ENCODE assay signal across 8 mouse cellular contexts in genomic region chr13:67812961-67813709, GRCm38 (mm10). TPM values are rescaled to one million over a fixed set of nuclear protein-coding genes. Genes with fewer than 3 reads are reported as not detected.
DNase-seq lines count a peak whose midpoint lies in the region; ATAC-seq and TF ChIP-seq lines count a peak whose summit lies in the region.

No protein-coding gene starts in this region.

- 77% methylated on average over 8 of the region's 8 CpGs for WGBS in forebrain, embryonic 11.5 days
- 80% methylated on average over 8 of the region's 8 CpGs for WGBS in limb, embryonic 12.5 days
- 79% methylated on average over 8 of the region's 8 CpGs for WGBS in neural tube, embryonic 14.5 days

- H3K4me2 ChIP-seq in forebrain, embryonic 11.5 days (ENCODE audit: low read depth, low read length, severe bottlenecking): no peak overlapping the region
- peak overlapping the region; percentile 75; the same call in 1 of the 2 replicates for H3K4me2 ChIP-seq in limb, embryonic 12.5 days
- peak overlapping the region; percentile 54 for H3K4me2 ChIP-seq in neural tube, embryonic 14.5 days (ENCODE audit: low read depth, low read length)

- no peak for TF ChIP-seq CTCF in left cerebral cortex, adult 2 months (IDR thresholded peaks at IDR 0.05)

- peak overlapping the region; percentile 80 for H3K4me3 ChIP-seq in left cerebral cortex, adult 2 months
- H3K4me3 ChIP-seq in forebrain, embryonic 11.5 days (ENCODE audit: low read depth, low read length): peak overlapping the region; percentile 80
- H3K4me3 ChIP-seq in limb, embryonic 12.5 days (replicated peaks): peak overlapping the region; percentile 77
- peak overlapping the region; percentile 90 for H3K4me3 ChIP-seq in neural tube, embryonic 14.5 days (ENCODE audit: low read depth, low read length)

- no peaks in the 10 kb centered on the region for H3K36me3 ChIP-seq in forebrain, embryonic 11.5 days (ENCODE audit: control insufficient read depth, insufficient read depth, low read length)
- H3K36me3 ChIP-seq in limb, embryonic 12.5 days: peaks cover 3% of the 10 kb centered on the region; the same call in 1 of the 2 replicates
- no peaks in the 10 kb centered on the region for H3K36me3 ChIP-seq in neural tube, embryonic 14.5 days (ENCODE audit: control insufficient read depth, insufficient read depth, low read length)

- intact Hi-C loops in left cerebral cortex, adult 2 months (cut with DNase I): loop anchor here (5.0 to 10.0 kb wide), 2 partner anchors 36 to 88 kb away; partner anchors contain the start of genes Zfp493 and Zfp65
- intact Hi-C loops in left cerebral cortex, postnatal 14 days (cut with DNase I): no loop called here

- H3K27me3 ChIP-seq in forebrain, embryonic 11.5 days (ENCODE audit: control insufficient read depth, insufficient read depth, low read length): no peaks in the 10 kb centered on the region
- H3K27me3 ChIP-seq in limb, embryonic 12.5 days: no peaks in the 10 kb centered on the region
- no peaks in the 10 kb centered on the region for H3K27me3 ChIP-seq in neural tube, embryonic 14.5 days (ENCODE audit: control insufficient read depth, insufficient read depth, low read length)

- no peaks in the 10 kb centered on the region; the same call in 1 of the 2 replicates for H3K4me1 ChIP-seq in forebrain, embryonic 11.5 days (replicated peaks; ENCODE audit: control insufficient read depth, insufficient read depth, low read length)
- H3K4me1 ChIP-seq in limb, embryonic 12.5 days (replicated peaks): no peaks in the 10 kb centered on the region
- no peaks in the 10 kb centered on the region for H3K4me1 ChIP-seq in neural tube, embryonic 14.5 days (ENCODE audit: control insufficient read depth, insufficient read depth, low read length)

- peak overlapping the region; percentile 89; the same call in 1 of the 2 replicates for H3K27ac ChIP-seq in left cerebral cortex, adult 2 months
- H3K27ac ChIP-seq in forebrain, embryonic 11.5 days (ENCODE audit: low read depth, low read length): no peak overlapping the region
- H3K27ac ChIP-seq in limb, embryonic 12.5 days: peak overlapping the region; percentile 89; the same call in 1 of the 2 replicates
- H3K27ac ChIP-seq in neural tube, embryonic 14.5 days (ENCODE audit: low read depth, low read length): peak overlapping the region; percentile 86; the same call in 1 of the 2 replicates

- H3K9me3 ChIP-seq in forebrain, embryonic 11.5 days (ENCODE audit: control insufficient read depth, low read length): no peaks in the 10 kb centered on the region; the same call in 1 of the 2 replicates
- H3K9me3 ChIP-seq in limb, embryonic 12.5 days: 0 out of 2 replicates have a peak, but pooled peaks cover 10% of the 10 kb centered on the region
- H3K9me3 ChIP-seq in neural tube, embryonic 14.5 days (ENCODE audit: control insufficient read depth, low read length): no peaks in the 10 kb centered on the region; the same call in 1 of the 2 replicates

- DNase-seq in left cerebral cortex, adult 2 months (ENCODE audit: extremely low spot score in 1 of 2, low spot score in 2 of 2): no peak
- no peak for DNase-seq in left cerebral cortex, postnatal 14 days (ENCODE audit: low spot score in 2 of 2)
- DNase-seq in forebrain, embryonic 11.5 days (ENCODE audit: low spot score): no peak
- DNase-seq in left cerebral cortex, adult 11 months (ENCODE audit: low spot score): no peak
- DNase-seq in gastrocnemius, postnatal 25 days: no peak

- peak; percentile 49 for ATAC-seq in forebrain, embryonic 11.5 days (replicated peaks; ENCODE audit: low FRiP score)
- ATAC-seq in limb, embryonic 12.5 days (ENCODE audit: insufficient number of reproducible peaks, insufficient read depth, low FRiP score, low TSS enrichment, low read depth): peak; percentile 5; the same call in 1 of the 2 replicates
- ATAC-seq in neural tube, embryonic 14.5 days (ENCODE audit: low read depth): no peak
- ATAC-seq in monocyte, adult 5-6 weeks (replicated peaks; ENCODE audit: insufficient number of reproducible peaks, low FRiP score, low TSS enrichment, poor library complexity, severe bottlenecking): no peak

- no peak overlapping the region; the same call in 1 of the 2 replicates for H3K9ac ChIP-seq in forebrain, embryonic 11.5 days (ENCODE audit: low read length)
- no peak overlapping the region for H3K9ac ChIP-seq in limb, embryonic 12.5 days (replicated peaks)
- no peak overlapping the region for H3K9ac ChIP-seq in neural tube, embryonic 14.5 days (replicated peaks; ENCODE audit: low read depth, low read length)

RNA-seq across cellular contexts. Expression of gene Zfp273, which starts 0.4 kb away (rescaled TPM):
- 1 to 10 TPM; 5.3 to 7.2 TPM for total RNA-seq in left cerebral cortex, adult 2 months (2021)
- 1 to 10 TPM; 5.8 to 7.2 TPM for total RNA-seq in left cerebral cortex, postnatal 14 days (2021)
- polyA plus RNA-seq in forebrain, embryonic 11.5 days (2014; fragmentation: Nextera tagmentation; extraction: Ambion mirVana): 7.7 and 8.1 TPM in 2 replicates
- 8.0 and 9.2 TPM in 2 replicates for polyA plus RNA-seq in limb, embryonic 12.5 days (2016; fragmentation: Nextera tagmentation; extraction: Ambion mirVana)
- 13.1 and 14.2 TPM in 2 replicates for polyA plus RNA-seq in neural tube, embryonic 14.5 days (2014; fragmentation: Nextera tagmentation; extraction: Ambion mirVana)
- 5.4 to 8.3 TPM (median 7.8 TPM) in 3 replicates for total RNA-seq in monocyte, adult 5-6 weeks (2017)
- 1 to 10 TPM; 1.4 to 2.1 TPM for total RNA-seq in gastrocnemius, postnatal 25 days (2021)

RNA-seq across cellular contexts. Expression of gene Gm10037, which starts 17.8 kb away (rescaled TPM):
- 10 to 100 TPM; 16.0 to 18.1 TPM for total RNA-seq in left cerebral cortex, adult 2 months (2021)
- 10 to 100 TPM in 1 of 2 experiments, 1 to 10 TPM in 1; 7.0 to 10.2 TPM for total RNA-seq in left cerebral cortex, postnatal 14 days (2021)
- 2.7 and 2.8 TPM in 2 replicates for polyA plus RNA-seq in forebrain, embryonic 11.5 days (2014; fragmentation: Nextera tagmentation; extraction: Ambion mirVana)
- 3.5 TPM in 2 replicates for polyA plus RNA-seq in limb, embryonic 12.5 days (2016; fragmentation: Nextera tagmentation; extraction: Ambion mirVana)
- polyA plus RNA-seq in neural tube, embryonic 14.5 days (2014; fragmentation: Nextera tagmentation; extraction: Ambion mirVana): 6.9 and 8.3 TPM in 2 replicates
- 1.1 TPM in 1 of 3 replicates, not detected in the others for total RNA-seq in monocyte, adult 5-6 weeks (2017)
- under 1 TPM; 0.92 to 0.94 TPM for total RNA-seq in gastrocnemius, postnatal 25 days (2021)

RNA-seq across cellular contexts. Expression of gene Zfp493, which starts 33.6 kb away (rescaled TPM):
- total RNA-seq in left cerebral cortex, adult 2 months (2021): 1 to 10 TPM; 4.4 to 4.7 TPM
- total RNA-seq in left cerebral cortex, postnatal 14 days (2021): 1 to 10 TPM; 3.6 to 5.5 TPM
- polyA plus RNA-seq in forebrain, embryonic 11.5 days (2014; fragmentation: Nextera tagmentation; extraction: Ambion mirVana): 4.1 and 4.9 TPM in 2 replicates
- polyA plus RNA-seq in limb, embryonic 12.5 days (2016; fragmentation: Nextera tagmentation; extraction: Ambion mirVana): 2.4 and 3.0 TPM in 2 replicates
- 3.2 and 3.3 TPM in 2 replicates for polyA plus RNA-seq in neural tube, embryonic 14.5 days (2014; fragmentation: Nextera tagmentation; extraction: Ambion mirVana)
- 0.85 to 2.1 TPM in 2 of 3 replicates, not detected in the other for total RNA-seq in monocyte, adult 5-6 weeks (2017)
- total RNA-seq in gastrocnemius, postnatal 25 days (2021): 1 to 10 TPM; 2.7 to 3.1 TPM

RNA-seq across cellular contexts. Expression of gene BC048507, which starts 50.0 kb away (rescaled TPM):
- total RNA-seq in left cerebral cortex, adult 2 months (2021): not detected
- not detected for total RNA-seq in left cerebral cortex, postnatal 14 days (2021)
- polyA plus RNA-seq in forebrain, embryonic 11.5 days (2014; fragmentation: Nextera tagmentation; extraction: Ambion mirVana): not detected in 2 replicates
- not detected in 2 replicates for polyA plus RNA-seq in limb, embryonic 12.5 days (2016; fragmentation: Nextera tagmentation; extraction: Ambion mirVana)
- polyA plus RNA-seq in neural tube, embryonic 14.5 days (2014; fragmentation: Nextera tagmentation; extraction: Ambion mirVana): 0.49 TPM in 1 of 2 replicates, not detected in the other
- total RNA-seq in monocyte, adult 5-6 weeks (2017): not detected in 3 replicates
- total RNA-seq in gastrocnemius, postnatal 25 days (2021): not detected

RNA-seq across cellular contexts. Expression of gene Zfp85, which starts 58.1 kb away (rescaled TPM):
- total RNA-seq in left cerebral cortex, adult 2 months (2021): 1 to 10 TPM; 5.8 to 6.5 TPM
- total RNA-seq in left cerebral cortex, postnatal 14 days (2021): 1 to 10 TPM; 5.0 to 5.8 TPM
- polyA plus RNA-seq in forebrain, embryonic 11.5 days (2014; fragmentation: Nextera tagmentation; extraction: Ambion mirVana): 5.5 and 6.5 TPM in 2 replicates
- 5.4 and 7.3 TPM in 2 replicates for polyA plus RNA-seq in limb, embryonic 12.5 days (2016; fragmentation: Nextera tagmentation; extraction: Ambion mirVana)
- 7.9 and 9.3 TPM in 2 replicates for polyA plus RNA-seq in neural tube, embryonic 14.5 days (2014; fragmentation: Nextera tagmentation; extraction: Ambion mirVana)
- 6.6 to 8.8 TPM (median 8.6 TPM) in 3 replicates for total RNA-seq in monocyte, adult 5-6 weeks (2017)
- 1 to 10 TPM; 1.9 to 2.3 TPM for total RNA-seq in gastrocnemius, postnatal 25 days (2021)

Comparison
In these comparisons a context has a peak if more than half of its experiments do, and no peak if none do; other contexts are left out.
1. ATAC-seq: peak in forebrain, embryonic 11.5 days (single experiment) and limb, embryonic 12.5 days (single experiment); none in neural tube, embryonic 14.5 days (single experiment) and monocyte, adult 5-6 weeks (single experiment).
2. Peak in every context shown above with its lines, with median percentiles within 50 percentile points of each other: H3K4me3 ChIP-seq.